ENCODE assay signal across 10 mouse cellular contexts in the genomic region with DNA sequence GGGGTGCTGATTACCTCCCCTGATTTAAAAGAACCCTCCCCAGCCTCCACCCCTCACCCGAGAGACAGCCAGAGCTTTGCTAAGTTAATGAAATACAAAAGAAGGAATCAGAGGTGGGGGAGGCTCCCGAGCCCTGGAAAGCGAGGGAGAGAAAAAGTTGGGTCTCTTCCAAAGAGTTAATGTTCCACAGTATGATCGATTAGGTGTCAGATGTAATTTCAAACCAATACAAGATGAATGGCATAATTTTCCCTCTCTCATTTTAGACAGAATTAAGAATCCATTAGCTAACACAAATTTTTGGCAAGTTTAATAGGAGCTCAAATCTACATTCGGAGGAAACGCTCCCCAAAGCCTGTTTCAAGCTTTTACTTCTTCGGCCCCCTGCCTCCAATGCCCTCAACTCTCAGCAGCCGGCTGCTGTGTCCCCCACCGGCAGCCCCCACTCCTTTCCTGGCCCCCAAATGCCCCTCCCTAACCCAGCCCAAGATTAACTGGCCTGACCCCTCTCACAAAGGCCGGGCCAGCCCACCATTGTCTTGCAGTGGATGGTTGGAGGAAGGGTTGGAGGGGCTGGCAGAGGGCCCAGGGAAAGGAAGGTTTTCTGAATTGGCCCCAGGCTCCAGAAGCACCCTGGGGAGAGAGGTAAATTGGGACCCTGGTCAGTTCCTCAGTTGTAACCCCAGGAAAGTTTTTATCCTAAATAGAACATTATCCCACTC. TPM values are rescaled to one million over a fixed set of nuclear protein-coding genes. Genes with fewer than 3 reads are reported as not detected.
DNase-seq lines count a peak whose midpoint lies in the region; ATAC-seq and TF ChIP-seq lines count a peak whose summit lies in the region.
"Had no signal": no experiment of that assay in that cellular context is flagged by ENCODE, and none has a peak within 500 bp of the region (broad histone marks: within the 10 kb centered on the region; RNA-seq: fewer than 3 reads in every experiment).

No protein-coding gene starts in this region.

- no peak for TF ChIP-seq CTCF in liver, postnatal 0 days (IDR thresholded peaks at IDR 0.05; ENCODE audit: low read depth)

- no peak overlapping the region for H3K9ac ChIP-seq in hindbrain, embryonic 12.5 days
- peak overlapping the region; percentile 38 for H3K9ac ChIP-seq in heart, embryonic 16.5 days (ENCODE audit: low read length)
- H3K9ac ChIP-seq in liver, postnatal 0 days (replicated peaks) = no peak overlapping the region; the same call in 1 of the 2 replicates
- H3K9ac ChIP-seq: limb, embryonic 15.5 days had no signal

- H3K4me2 ChIP-seq in hindbrain, embryonic 12.5 days (replicated peaks) = no peak overlapping the region
- H3K4me2 ChIP-seq in heart, embryonic 16.5 days (ENCODE audit: low read depth, low read length) = no peak overlapping the region
- H3K4me2 ChIP-seq in liver, postnatal 0 days (ENCODE audit: low read depth, low read length) = peak overlapping the region; percentile 61
- H3K4me2 ChIP-seq: limb, embryonic 15.5 days had no signal

- H3K36me3 ChIP-seq in hindbrain, embryonic 10.5 days = no peaks in the 10 kb centered on the region
- no peaks in the 10 kb centered on the region for H3K36me3 ChIP-seq in hindbrain, embryonic 12.5 days
- H3K36me3 ChIP-seq in heart, embryonic 16.5 days (ENCODE audit: control insufficient read depth, insufficient read depth) = no peaks in the 10 kb centered on the region
- no peaks in the 10 kb centered on the region for H3K36me3 ChIP-seq in liver, postnatal 0 days (replicated peaks; ENCODE audit: insufficient read depth, low read length)
- H3K36me3 ChIP-seq: G1E; limb, embryonic 15.5 days had no signal

- H3K4me3 ChIP-seq in hindbrain, embryonic 10.5 days = peak overlapping the region; percentile 31
- no peak overlapping the region for H3K4me3 ChIP-seq in hindbrain, embryonic 12.5 days
- no peak overlapping the region for H3K4me3 ChIP-seq in heart, embryonic 16.5 days (ENCODE audit: low read length)
- H3K4me3 ChIP-seq in liver, postnatal 0 days (ENCODE audit: low read depth, low read length) = no peak overlapping the region
- H3K4me3 ChIP-seq: limb, embryonic 15.5 days had no signal

- no peaks in the 10 kb centered on the region for H3K9me3 ChIP-seq in hindbrain, embryonic 10.5 days
- H3K9me3 ChIP-seq in hindbrain, embryonic 12.5 days (replicated peaks) = no peaks in the 10 kb centered on the region
- H3K9me3 ChIP-seq in heart, embryonic 16.5 days (replicated peaks; ENCODE audit: control insufficient read depth, low read length) = no peaks in the 10 kb centered on the region
- no peaks in the 10 kb centered on the region for H3K9me3 ChIP-seq in liver, postnatal 0 days (ENCODE audit: low read length)
- H3K9me3 ChIP-seq: G1E; limb, embryonic 15.5 days had no signal

- peaks cover 82% of the 10 kb centered on the region for H3K27me3 ChIP-seq in hindbrain, embryonic 10.5 days (ENCODE audit: insufficient read depth, poor library complexity, severe bottlenecking)
- H3K27me3 ChIP-seq in hindbrain, embryonic 12.5 days = peaks cover 63% of the 10 kb centered on the region
- H3K27me3 ChIP-seq in heart, embryonic 16.5 days (ENCODE audit: control insufficient read depth, insufficient read depth, low read length) = peaks cover 16% of the 10 kb centered on the region; the same call in 1 of the 2 replicates
- peaks cover 38% of the 10 kb centered on the region for H3K27me3 ChIP-seq in liver, postnatal 0 days (ENCODE audit: insufficient read depth, low read length)

- WGBS in hindbrain, embryonic 10.5 days = 7% methylated on average over 10 of the region's 10 CpGs
- 6% methylated on average over 10 of the region's 10 CpGs for WGBS in hindbrain, embryonic 12.5 days
- 24% methylated on average over 10 of the region's 10 CpGs for WGBS in heart, embryonic 16.5 days
- 16% methylated on average over 10 of the region's 10 CpGs for WGBS in liver, postnatal 0 days (ENCODE audit: insufficient replicate concordance)

- no peak for TF ChIP-seq EP300 in liver, postnatal 0 days (IDR thresholded peaks at IDR 0.05; ENCODE audit: low read depth)

- peak overlapping the region; percentile 37; the same call in 1 of the 2 replicates for H3K27ac ChIP-seq in hindbrain, embryonic 10.5 days
- no peak overlapping the region for H3K27ac ChIP-seq in hindbrain, embryonic 12.5 days
- H3K27ac ChIP-seq in heart, embryonic 16.5 days (ENCODE audit: low read length) = no peak overlapping the region
- peak overlapping the region; percentile 96 for H3K27ac ChIP-seq in liver, postnatal 0 days (ENCODE audit: low read depth)
- H3K27ac ChIP-seq: limb, embryonic 15.5 days had no signal

- H3K4me1 ChIP-seq in hindbrain, embryonic 10.5 days (replicated peaks) = peaks cover 67% of the 10 kb centered on the region
- H3K4me1 ChIP-seq in hindbrain, embryonic 12.5 days = peaks cover 44% of the 10 kb centered on the region
- peaks cover 22% of the 10 kb centered on the region for H3K4me1 ChIP-seq in heart, embryonic 16.5 days (ENCODE audit: control insufficient read depth, insufficient read depth, low read length)
- peaks cover 20% of the 10 kb centered on the region for H3K4me1 ChIP-seq in liver, postnatal 0 days (ENCODE audit: insufficient read depth)

- no peak for DNase-seq in hindbrain, embryonic 10.5 days (ENCODE audit: low spot score)
- peak; percentile 42 for DNase-seq in ZHBTc4 (ENCODE audit: low read depth, low spot score)
- peak; percentile 36 for DNase-seq in liver, postnatal 0 days
- no peak for DNase-seq in gastrocnemius, postnatal 4 days (ENCODE audit: low spot score in 2 of 2)
- DNase-seq in right cerebral cortex, postnatal 14 days = no peak
- DNase-seq in urinary bladder, postnatal 25 days (ENCODE audit: low spot score) = no peak

- no peak for ATAC-seq in hindbrain, embryonic 12.5 days (ENCODE audit: low FRiP score)
- ATAC-seq in heart, embryonic 16.5 days (replicated peaks; ENCODE audit: extremely low read depth, insufficient read depth, low FRiP score) = 0 out of 2 replicates have a peak, but pooled peaks have one; percentile 35
- ATAC-seq in liver, postnatal 0 days = peak; percentile 28; the same call in 1 of the 2 replicates

RNA-seq across cellular contexts. Expression of a gene that starts 30.8 kb away (rescaled TPM):
- polyA plus RNA-seq in hindbrain, embryonic 10.5 days (2016; fragmentation: Nextera tagmentation; extraction: Ambion mirVana) = 0.07 and 0.13 TPM in 2 replicates
- polyA plus RNA-seq in hindbrain, embryonic 12.5 days (2016; fragmentation: Nextera tagmentation; extraction: Ambion mirVana) = 7.2 and 10.2 TPM in 2 replicates
- polyA plus RNA-seq in heart, embryonic 16.5 days (2015; fragmentation: Nextera tagmentation; extraction: Ambion mirVana) = not detected in 2 replicates
- not detected in 2 replicates for polyA plus RNA-seq in liver, postnatal 0 days (2015; fragmentation: Nextera tagmentation; extraction: Ambion mirVana)
- not detected for total RNA-seq in gastrocnemius, postnatal 4 days (2021)
- polyA plus RNA-seq: G1E; limb, embryonic 15.5 days had no signal

RNA-seq across cellular contexts. Expression of a gene that starts 49.6 kb away (rescaled TPM):
- polyA plus RNA-seq in hindbrain, embryonic 10.5 days (2016; fragmentation: Nextera tagmentation; extraction: Ambion mirVana) = 1.0 and 1.3 TPM in 2 replicates
- polyA plus RNA-seq in hindbrain, embryonic 12.5 days (2016; fragmentation: Nextera tagmentation; extraction: Ambion mirVana) = 0.37 and 0.52 TPM in 2 replicates
- 74.0 and 75.8 TPM in 2 replicates for polyA plus RNA-seq in heart, embryonic 16.5 days (2015; fragmentation: Nextera tagmentation; extraction: Ambion mirVana)
- polyA plus RNA-seq in liver, postnatal 0 days (2015; fragmentation: Nextera tagmentation; extraction: Ambion mirVana) = 5.4 and 6.6 TPM in 2 replicates
- under 1 TPM; 0.52 to 0.70 TPM for total RNA-seq in gastrocnemius, postnatal 4 days (2021)
- total RNA-seq: G1E had no signal
- polyA plus RNA-seq: G1E had no signal

RNA-seq across cellular contexts. Expression of a gene that starts 59.5 kb away (rescaled TPM):
- polyA plus RNA-seq in hindbrain, embryonic 10.5 days (2016; fragmentation: Nextera tagmentation; extraction: Ambion mirVana) = 55.5 and 57.8 TPM in 2 replicates
- 49.0 and 50.0 TPM in 2 replicates for polyA plus RNA-seq in hindbrain, embryonic 12.5 days (2016; fragmentation: Nextera tagmentation; extraction: Ambion mirVana)
- 43.0 and 43.2 TPM in 2 replicates for polyA plus RNA-seq in heart, embryonic 16.5 days (2015; fragmentation: Nextera tagmentation; extraction: Ambion mirVana)
- 14.5 and 15.4 TPM in 2 replicates for polyA plus RNA-seq in liver, postnatal 0 days (2015; fragmentation: Nextera tagmentation; extraction: Ambion mirVana)
- 10 to 100 TPM; 14.1 to 16.9 TPM for total RNA-seq in gastrocnemius, postnatal 4 days (2021)

Comparison
In these comparisons a context has a peak if more than half of its experiments do, and no peak if none do; other contexts are left out.
1. H3K27ac ChIP-seq: peak in hindbrain, embryonic 10.5 days (single experiment) and liver, postnatal 0 days (single experiment); none in hindbrain, embryonic 12.5 days (single experiment) and heart, embryonic 16.5 days (single experiment).
2. DNase-seq: peak in ZHBTc4 (single experiment) and liver, postnatal 0 days (single experiment); none in hindbrain, embryonic 10.5 days (single experiment), gastrocnemius, postnatal 4 days (0 of 2), right cerebral cortex, postnatal 14 days (single experiment) and urinary bladder, postnatal 25 days (single experiment).